Mouse (Mus musculus) testis, adult 2 months (tissue): Measurements from ENCODE around the gene Cdhr4.

Source experiments
- CTCF ChIP-seq: fragments of 200-500 bp; IDR thresholded peaks from 2 replicates; pipeline ENCODE4 v1.5.1; 2012; ENCODE audit warnings: low read depth, mild to moderate bottlenecking, inconsistent platforms, low read length, moderate library complexity; ENCODE audit not compliant: control insufficient read depth, insufficient read depth, insufficient replicate concordance
- POLR2A ChIP-seq: fragments of 200-500 bp; IDR thresholded peaks from 2 replicates; pipeline ENCODE4 v1.6.1; 2012; ENCODE audit warnings: low read depth, mild to moderate bottlenecking, inconsistent platforms, low read length, moderate library complexity; ENCODE audit not compliant: control insufficient read depth

GRCm38 (mm10) chr9:107959896-107960295, 32.4 kb upstream of the Cdhr4 start:
- no peak for TF ChIP-seq CTCF
- TF ChIP-seq POLR2A = no peak
